ENCODE assay signal across 8 mouse cellular contexts in the genomic region with DNA sequence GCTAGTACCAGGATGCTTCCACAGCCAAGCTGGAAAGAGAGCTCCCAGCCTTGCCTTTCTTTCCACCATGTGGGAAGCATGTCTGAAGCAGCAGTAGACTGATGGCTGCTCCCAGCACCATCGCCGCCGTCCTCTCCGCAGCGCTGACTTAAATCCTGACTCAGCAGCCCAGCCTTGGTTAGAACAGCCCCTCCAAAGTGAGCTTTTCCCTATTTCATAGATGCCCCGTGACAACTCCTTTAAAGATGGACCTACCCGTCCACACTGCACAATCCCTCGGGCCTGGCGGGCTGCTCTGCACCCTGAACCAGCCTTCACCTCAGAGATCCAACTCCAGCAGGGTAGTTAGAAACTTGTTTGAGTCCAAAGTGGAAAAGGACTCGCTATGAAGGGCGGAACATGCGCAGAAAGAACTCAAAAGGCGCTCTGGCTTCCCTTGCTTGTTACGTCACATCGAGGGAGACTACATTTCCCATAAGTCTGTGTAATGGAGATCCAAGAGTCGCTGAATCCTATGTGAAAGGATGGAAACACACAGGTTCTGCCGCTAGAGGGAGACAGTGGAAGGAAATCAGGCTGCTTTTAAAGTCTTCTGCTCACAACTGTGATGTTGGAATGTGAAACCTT. TPM values are rescaled to one million over a fixed set of nuclear protein-coding genes. Genes with fewer than 3 reads are reported as not detected.
DNase-seq lines count a peak whose midpoint lies in the region; ATAC-seq and TF ChIP-seq lines count a peak whose summit lies in the region.

A gene (minus strand): TSS at position 411 of the 627 bp plus-strand sequence.

- peak; percentile 95 for DNase-seq in Patski (ENCODE audit: low read depth, low spot score)
- peak; percentile 94 to 96 for DNase-seq in cerebellum, postnatal 10 days
- peak; percentile 84 to 88 for DNase-seq in frontal cortex, postnatal 10 days (ENCODE audit: low spot score in 2 of 2)
- DNase-seq in layer of hippocampus, postnatal 14 days (ENCODE audit: low spot score in 2 of 2), result peak; percentile 87 to 98
- peak; percentile 95 for DNase-seq in lung, postnatal 14 days
- peak; percentile 93 for DNase-seq in retina, adult 2 months (ENCODE audit: low read depth, low spot score)
- DNase-seq in thymus, postnatal 36 days, result peak; percentile 80 to 83

- peak; percentile 96 for ATAC-seq in Patski
- ATAC-seq in hindbrain, embryonic 12.5 days (ENCODE audit: low FRiP score), result peak; percentile 98

- POLR2A ChIA-PET in Patski (lab: Charles Lee), result interaction anchor here (1.2 kb wide), 1 partner anchor 175 kb away, joined by 3 read pairs; no protein-coding TSS in a partner anchor

- peak within 1 kb of the TSS; percentile 57 for H3K9ac ChIP-seq in hindbrain, embryonic 12.5 days

- CTCF ChIA-PET in Patski (lab: Charles Lee), result interaction anchor here (1.0 to 2.9 kb wide), 7 partner anchors 8 to 42 kb away, joined by 3 to 17 read pairs (median 5); no protein-coding TSS in a partner anchor

- H3K27me3 ChIP-seq in Patski, result no peaks in the 10 kb centered on the region
- no peaks in the 10 kb centered on the region for H3K27me3 ChIP-seq in hindbrain, embryonic 12.5 days

- under 1% methylated on average over 17 of the region's 17 CpGs for WGBS in hindbrain, embryonic 12.5 days

- peak within 1 kb of the TSS; percentile 68 for H3K27ac ChIP-seq in hindbrain, embryonic 12.5 days

- 0 out of 2 replicates have a peak, but pooled peaks cover 3% of the 10 kb centered on the region for H3K9me3 ChIP-seq in hindbrain, embryonic 12.5 days (replicated peaks)

- H3K36me3 ChIP-seq in hindbrain, embryonic 12.5 days, result no peaks in the 10 kb centered on the region; the same call in 1 of the 2 replicates

- peak; percentile 91 for TF ChIP-seq CTCF in Patski (IDR thresholded peaks at IDR 0.05)

- peak within 1 kb of the TSS; percentile 72 for H3K4me2 ChIP-seq in hindbrain, embryonic 12.5 days (replicated peaks)

- H3K4me3 ChIP-seq in hindbrain, embryonic 12.5 days, result peak within 1 kb of the TSS; percentile 49

- peaks cover 6% of the 10 kb centered on the region for H3K4me1 ChIP-seq in hindbrain, embryonic 12.5 days

- in situ Hi-C loops in Patski (cut with MboI; ENCODE audit: low pct_unique_long_range_greater_than_20kb), result loop anchor here (10.0 kb wide), 1 partner anchor 104 kb away; no protein-coding TSS in a partner anchor

RNA-seq across cellular contexts. Expression of the gene that starts here (rescaled TPM):
- polyA plus RNA-seq in Patski (2021), result 3.6 TPM
- polyA plus RNA-seq in hindbrain, embryonic 12.5 days (2016; fragmentation: Nextera tagmentation; extraction: Ambion mirVana), result 2.2 TPM in 2 replicates
- 1 to 10 TPM; 2.3 to 2.7 TPM for total RNA-seq in layer of hippocampus, postnatal 14 days (2021)

Comparison
In these comparisons a context has a peak if more than half of its experiments do, and no peak if none do; other contexts are left out.
1. Peak in every context shown above with its lines: DNase-seq, ATAC-seq, H3K4me3 ChIP-seq and H3K27ac ChIP-seq.